Mouse (Mus musculus) layer of hippocampus, postnatal 25 days (tissue): ENCODE results near the gene 2900026A02Rik. TPM values are rescaled to one million over a fixed set of nuclear protein-coding genes. Genes with fewer than 3 reads are reported as not detected.

ENCODE experiments used
- DNase-seq, 2 experiments: peaks; one replicate each; pipeline ENCODE4 v3.0.0; 2022; ENCODE audit warnings: mixed read lengths in 2 of 2, low spot score in 1 of 2; ENCODE audit errors: extremely low spot score in 1 of 2
- total RNA-seq, 2 experiments: library from RNA; stranded (reverse); gene quantifications; 2 replicates each; pipeline ENCODE4 v1.2.3; 2021

2900026A02Rik gene
- total RNA-seq, 2 experiments from 2014 or later = 61.2 to 64.5 TPM

GRCm38 (mm10) chr5:113179451-113179842 lies 41.6 kb downstream of the 2900026A02Rik start:
- no peak for DNase-seq

- DNase-seq = no peak
Observed at GRCm38 (mm10) chr5:113175976-113176375, 45.1 kb downstream of the 2900026A02Rik start.

GRCm38 (mm10) chr5:113174916-113175692 lies 45.9 kb downstream of the 2900026A02Rik start:
- peak in 1 of 2 experiments; percentile 43 for DNase-seq

- DNase-seq = peak; percentile 76 to 77
Observed at GRCm38 (mm10) chr5:113173318-113173717, 47.7 kb downstream of the 2900026A02Rik start.

- no peak for DNase-seq
Observed at GRCm38 (mm10) chr5:113171968-113172578, 49.0 kb downstream of the 2900026A02Rik start.

GRCm38 (mm10) chr5:113170064-113170754 lies 50.8 kb downstream of the 2900026A02Rik start:
- no peak for DNase-seq

- peak in 1 of 2 experiments; percentile 70 for DNase-seq
Observed at GRCm38 (mm10) chr5:113167733-113168132, 53.3 kb downstream of the 2900026A02Rik start.

GRCm38 (mm10) chr5:113165481-113165880 lies 55.6 kb downstream of the 2900026A02Rik start:
- peak in 1 of 2 experiments; percentile 34 for DNase-seq

GRCm38 (mm10) chr5:113164873-113165441 lies 56.1 kb downstream of the 2900026A02Rik start:
- peak in 1 of 2 experiments; percentile 45 for DNase-seq

- no peak for DNase-seq
Observed at GRCm38 (mm10) chr5:113164448-113164847, 56.6 kb downstream of the 2900026A02Rik start.

GRCm38 (mm10) chr5:113163116-113163515 lies 57.9 kb downstream of the 2900026A02Rik start:
- no peak for DNase-seq

GRCm38 (mm10) chr5:113162699-113163098 lies 58.3 kb downstream of the 2900026A02Rik start:
- no peak for DNase-seq

- no peak for DNase-seq
Observed at GRCm38 (mm10) chr5:113161576-113161975, 59.5 kb downstream of the 2900026A02Rik start.

- DNase-seq = no peak
Observed at GRCm38 (mm10) chr5:113160320-113160719, 60.7 kb downstream of the 2900026A02Rik start.

GRCm38 (mm10) chr5:113158759-113159355 lies 62.2 kb downstream of the 2900026A02Rik start:
- DNase-seq = no peak

- DNase-seq = no peak
Observed at GRCm38 (mm10) chr5:113157588-113157987, 63.4 kb downstream of the 2900026A02Rik start.

- no peak for DNase-seq
Observed at GRCm38 (mm10) chr5:113157006-113157405, 64.0 kb downstream of the 2900026A02Rik start.

- peak; percentile 75 to 92 for DNase-seq
Observed at GRCm38 (mm10) chr5:113155133-113155532, 65.9 kb downstream of the 2900026A02Rik start.

- no peak for DNase-seq
Observed at GRCm38 (mm10) chr5:113154441-113154840, 66.6 kb downstream of the 2900026A02Rik start.

GRCm38 (mm10) chr5:113153508-113153830 lies 67.6 kb downstream of the 2900026A02Rik start:
- DNase-seq = no peak
